Mouse (Mus musculus): ENCODE results near the gene Vmn2r86. TPM values are rescaled to one million over a fixed set of nuclear protein-coding genes. Genes with fewer than 3 reads are reported as not detected.

The Vmn2r86 gene
- polyA plus RNA-seq, 1 experiment from 2014 or later = not detected

Other genes with a start within 250 kb of the Vmn2r86 start
- gene Olfr827, start 241.6 kb downstream of the Vmn2r86 start, polyA plus RNA-seq (2015; fragmentation: Nextera tagmentation; extraction: Ambion mirVana) = not detected in 2 replicates
- gene Neurod4, start 175.8 kb downstream of the Vmn2r86 start, polyA plus RNA-seq (2015; fragmentation: Nextera tagmentation; extraction: Ambion mirVana) = not detected in 2 replicates
- gene Tespa1, start 133.2 kb downstream of the Vmn2r86 start, polyA plus RNA-seq (2015; fragmentation: Nextera tagmentation; extraction: Ambion mirVana) = 2.1 and 2.3 TPM in 2 replicates
- 0.01 TPM in 2 replicates for gene Vmn2r84, start 61.7 kb downstream of the Vmn2r86 start, polyA plus RNA-seq (2015; fragmentation: Nextera tagmentation; extraction: Ambion mirVana)
- not detected in 2 replicates for gene Vmn2r85, start 26.3 kb downstream of the Vmn2r86 start, polyA plus RNA-seq (2015; fragmentation: Nextera tagmentation; extraction: Ambion mirVana)
- not detected in 2 replicates for gene Vmn2r87, start 41.3 kb upstream of the Vmn2r86 start, polyA plus RNA-seq (2015; fragmentation: Nextera tagmentation; extraction: Ambion mirVana)